Mouse (Mus musculus): ENCODE data around the gene Fbxo46. TPM values are rescaled to one million over a fixed set of nuclear protein-coding genes. Genes with fewer than 3 reads are reported as not detected.

The Fbxo46 gene
- total RNA-seq, 4 experiments from 2014 or later = 13.2 to 15.7 (median 14.2) TPM

GRCm38 (mm10) chr7:19165656-19166423 lies 46.2 kb downstream of the Fbxo46 start, which contains the start of gene Gipr:
Gipr (minus strand) TSS chr7:19166127.
- DNase-seq (ENCODE audit: low spot score in 2 of 2) = no peak

- DNase-seq (ENCODE audit: low spot score in 2 of 2) = no peak
Observed at GRCm38 (mm10) chr7:19166990-19167389, 47.3 kb downstream of the Fbxo46 start.

GRCm38 (mm10) chr7:19169506-19169905 lies 49.8 kb downstream of the Fbxo46 start:
- DNase-seq (ENCODE audit: low spot score in 2 of 2) = no peak

GRCm38 (mm10) chr7:19170142-19170541 lies 50.5 kb downstream of the Fbxo46 start:
- DNase-seq (ENCODE audit: low spot score in 2 of 2) = no peak

- DNase-seq (ENCODE audit: low spot score in 2 of 2) = no peak
Observed at GRCm38 (mm10) chr7:19171831-19172230, 52.2 kb downstream of the Fbxo46 start.

GRCm38 (mm10) chr7:19172874-19173273 lies 53.2 kb downstream of the Fbxo46 start:
- peak in 1 of 2 experiments; percentile 72 for DNase-seq (ENCODE audit: low spot score in 2 of 2)

GRCm38 (mm10) chr7:19175708-19176515 lies 56.3 kb downstream of the Fbxo46 start, which contains the start of gene Eml2:
Eml2 (plus strand) TSS chr7:19176421.
- DNase-seq (ENCODE audit: low spot score in 2 of 2) = peak; percentile 83 to 90

- DNase-seq (ENCODE audit: low spot score in 2 of 2) = no peak
Observed at GRCm38 (mm10) chr7:19176516-19176947, 56.9 kb downstream of the Fbxo46 start.

GRCm38 (mm10) chr7:19177216-19177615 lies 57.6 kb downstream of the Fbxo46 start:
- DNase-seq (ENCODE audit: low spot score in 2 of 2) = no peak

- peak in 1 of 2 experiments; percentile 67 for DNase-seq (ENCODE audit: low spot score in 2 of 2)
Observed at GRCm38 (mm10) chr7:19178035-19178434, 58.4 kb downstream of the Fbxo46 start.

GRCm38 (mm10) chr7:19178443-19179092 lies 58.9 kb downstream of the Fbxo46 start:
- peak in 1 of 2 experiments; percentile 85 for DNase-seq (ENCODE audit: low spot score in 2 of 2)

GRCm38 (mm10) chr7:19179173-19179572 lies 59.5 kb downstream of the Fbxo46 start:
- peak in 1 of 2 experiments; percentile 67 for DNase-seq (ENCODE audit: low spot score in 2 of 2)

GRCm38 (mm10) chr7:19179936-19180335 lies 60.3 kb downstream of the Fbxo46 start:
- no peak for DNase-seq (ENCODE audit: low spot score in 2 of 2)

GRCm38 (mm10) chr7:19180862-19181429 lies 61.3 kb downstream of the Fbxo46 start:
- no peak for DNase-seq (ENCODE audit: low spot score in 2 of 2)

- DNase-seq (ENCODE audit: low spot score in 2 of 2) = no peak
Observed at GRCm38 (mm10) chr7:19184250-19184649, 64.6 kb downstream of the Fbxo46 start.

- no peak for DNase-seq (ENCODE audit: low spot score in 2 of 2)
Observed at GRCm38 (mm10) chr7:19184758-19185157, 65.1 kb downstream of the Fbxo46 start.

Small RNAs within 50 kb of the gene (microRNA-seq; reads per million reads assigned to microRNA genes)
- gene Mir3100 (2.0 to 4.4 reads per million in 2 experiments), gene Mir330 (9,862 to 11,977 reads per million in 2 experiments)

Other genes starting within 250 kb of the Fbxo46 start
- 10 to 100 TPM in 3 of 4 experiments, 1 to 10 TPM in 1; 9.4 to 15.3 (median 12.8) TPM for gene Pglyrp1, start 248.5 kb upstream of the Fbxo46 start, total RNA-seq (2022)
- 10 to 100 TPM; 11.5 to 12.8 (median 12.2) TPM for gene Ccdc61, start 209.4 kb upstream of the Fbxo46 start, total RNA-seq (2022)
- 10 to 100 TPM; 67.1 to 75.1 (median 69.9) TPM for gene Nova2, start 194.0 kb upstream of the Fbxo46 start, total RNA-seq (2022)
- gene Nanos2, start 132.5 kb upstream of the Fbxo46 start, total RNA-seq (2022) = 1 to 10 TPM in 2 of 4 experiments, under 1 TPM in 2; 0.53 to 1.3 (median 1.0) TPM
- gene Mypop, start 128.6 kb upstream of the Fbxo46 start, total RNA-seq (2022) = 10 to 100 TPM; 54.2 to 60.5 (median 57.6) TPM
- 10 to 100 TPM; 51.2 to 54.1 (median 53.2) TPM for gene Irf2bp1, start 115.8 kb upstream of the Fbxo46 start, total RNA-seq (2022)
- not detected for gene Foxa3, start 96.3 kb upstream of the Fbxo46 start, total RNA-seq (2022)
- 100 to 1,000 TPM; 104 to 113 (median 111) TPM for gene Sympk, start 95.5 kb upstream of the Fbxo46 start, total RNA-seq (2022)
- gene Rsph6a, start 65.2 kb upstream of the Fbxo46 start, total RNA-seq (2022) = under 1 TPM in 3 of 4 experiments, not detected in 1; 0.24 to 0.79 (median 0.32) TPM
- 100 to 1,000 TPM; 139 to 148 (median 143) TPM for gene Dmwd, start 43.6 kb upstream of the Fbxo46 start, total RNA-seq (2022)
- 10 to 100 TPM; 25.0 to 39.7 (median 31.6) TPM for gene Dmpk, start 36.0 kb upstream of the Fbxo46 start, total RNA-seq (2022)
- gene Six5, start 25.3 kb upstream of the Fbxo46 start, total RNA-seq (2022) = 1 to 10 TPM; 2.0 to 2.5 (median 2.3) TPM
- under 1 TPM in 3 of 4 experiments, not detected in 1; 0.37 to 0.68 (median 0.48) TPM for gene Gm4969, start 1.5 kb upstream of the Fbxo46 start, total RNA-seq (2022)
- gene Qpctl, start 29.4 kb downstream of the Fbxo46 start, total RNA-seq (2022) = 10 to 100 TPM; 16.5 to 19.2 (median 18.6) TPM
- gene Snrpd2, start 29.9 kb downstream of the Fbxo46 start, total RNA-seq (2022) = 10 to 100 TPM; 73.5 to 79.4 (median 76.1) TPM
- gene Gipr, start 46.3 kb downstream of the Fbxo46 start, total RNA-seq (2022) = 1 to 10 TPM; 1.2 to 2.5 (median 1.5) TPM
- 100 to 1,000 TPM; 159 to 188 (median 167) TPM for gene Eml2, start 56.6 kb downstream of the Fbxo46 start, total RNA-seq (2022)
- gene Gpr4, start 92.7 kb downstream of the Fbxo46 start, total RNA-seq (2022) = 1 to 10 TPM; 2.2 to 2.7 (median 2.5) TPM
- 10 to 100 TPM; 40.2 to 46.7 (median 43.1) TPM for gene Opa3, start 108.5 kb downstream of the Fbxo46 start, total RNA-seq (2022)
- gene Vasp, start 152.0 kb downstream of the Fbxo46 start, total RNA-seq (2022) = 10 to 100 TPM; 13.6 to 16.9 (median 15.6) TPM
- gene Ppm1n, start 160.2 kb downstream of the Fbxo46 start, total RNA-seq (2022) = under 1 TPM in 1 of 4 experiments, not detected in 3; 0.68 TPM
- gene Rtn2, start 162.8 kb downstream of the Fbxo46 start, total RNA-seq (2022) = 100 to 1,000 TPM; 108 to 133 (median 114) TPM
- 10 to 100 TPM; 11.1 to 15.1 (median 13.8) TPM for gene Fosb, start 190.2 kb downstream of the Fbxo46 start, total RNA-seq (2022)
- gene Ercc1, start 224.9 kb downstream of the Fbxo46 start, total RNA-seq (2022) = 10 to 100 TPM; 34.9 to 42.8 (median 38.6) TPM
- 10 to 100 TPM; 16.3 to 20.4 (median 17.4) TPM for gene Cd3eap, start 239.6 kb downstream of the Fbxo46 start, total RNA-seq (2022)
- gene Ppp1r13l, start 239.9 kb downstream of the Fbxo46 start, total RNA-seq (2022) = 1 to 10 TPM; 3.9 to 7.7 (median 5.9) TPM

All from left cerebral cortex, adult 8-10 months (tissue).